Mouse (Mus musculus) lung, embryonic 16.5 days (tissue): ENCODE measurements around the gene Prkcg. TPM values are rescaled to one million over a fixed set of nuclear protein-coding genes. Genes with fewer than 3 reads are reported as not detected.

Source experiments
- polyA plus RNA-seq: library from polyadenylated mRNA; unstranded; fragments of >200 nt; fragmentation: Nextera tagmentation; extraction: Ambion mirVana; gene quantifications from 2 replicates; pipeline ENCODE4 v1.2.1, GENCODE M21; 2015

Gene Prkcg
- polyA plus RNA-seq, 1 experiment from 2014 or later: 0.24 TPM

Other genes with a start within 250 kb of the Prkcg start
- gene AU018091, start 120.0 kb upstream of the Prkcg start, polyA plus RNA-seq: 0.29 TPM in 1 of 2 replicates, not detected in the other
- 0.03 TPM in 2 replicates for gene Nlrp12, start 39.4 kb upstream of the Prkcg start, polyA plus RNA-seq
- 142 and 151 TPM in 2 replicates for gene Myadm, start 99 bp upstream of the Prkcg start, polyA plus RNA-seq
- gene Cacng7, start 43.8 kb downstream of the Prkcg start, polyA plus RNA-seq: 0.24 and 0.55 TPM in 2 replicates
- gene Cacng8, start 101.5 kb downstream of the Prkcg start, polyA plus RNA-seq: 0.73 and 0.79 TPM in 2 replicates
- gene Cacng6, start 135.0 kb downstream of the Prkcg start, polyA plus RNA-seq: 0.19 and 0.70 TPM in 2 replicates
- gene Tarm1, start 213.4 kb downstream of the Prkcg start, polyA plus RNA-seq: 0.33 TPM in 1 of 2 replicates, not detected in the other